Mouse (Mus musculus): ENCODE results near the gene Brca2. TPM values are rescaled to one million over a fixed set of nuclear protein-coding genes. Genes with fewer than 3 reads are reported as not detected.

Brca2 gene
- polyA plus RNA-seq, 1 experiment = 2.6 TPM

DNA sequence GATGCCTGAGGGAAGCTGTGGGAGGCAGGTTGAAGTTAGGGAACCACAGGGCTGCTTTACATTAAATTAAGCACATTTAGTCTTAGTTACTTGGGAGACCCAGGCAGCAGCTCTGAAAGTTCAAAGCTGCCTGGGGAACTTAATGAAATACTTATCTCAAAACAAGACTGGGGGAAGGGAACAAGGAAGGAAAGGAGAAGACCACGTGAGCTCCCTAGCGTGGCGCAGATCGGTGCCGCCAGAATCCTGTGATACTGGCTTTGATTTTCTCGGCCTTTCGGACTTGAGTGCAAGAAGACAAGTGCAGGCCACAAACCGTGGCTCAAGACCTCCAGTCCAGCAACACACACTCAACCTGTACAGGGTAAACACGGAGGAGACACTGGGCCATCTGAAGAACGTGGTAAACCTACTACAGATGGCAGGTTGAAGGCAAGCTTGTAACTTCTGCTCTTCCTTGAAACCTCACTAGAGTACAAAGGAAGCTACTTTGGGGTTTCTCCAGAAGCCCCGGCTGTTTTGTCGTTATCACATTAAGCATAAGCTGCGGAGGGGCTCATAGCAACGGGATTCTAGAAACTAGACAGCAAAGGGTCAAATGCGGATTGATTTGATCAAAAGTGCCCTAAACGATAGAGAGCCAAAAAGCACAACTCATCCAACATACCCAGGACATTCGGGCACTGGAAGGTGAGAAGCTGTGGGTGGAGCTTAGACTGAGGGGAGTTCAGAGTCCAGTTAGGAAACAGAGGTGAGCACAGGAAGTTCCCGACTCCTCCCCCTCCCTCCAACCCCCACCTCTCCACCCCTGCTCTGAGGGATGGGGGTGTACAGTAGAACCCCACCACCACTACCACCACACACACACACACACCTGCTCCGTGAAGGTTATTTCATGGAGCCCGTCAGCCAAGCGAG is 76.0 kb downstream of the Brca2 start:
- DNase-seq (ENCODE audit: low read depth) = no peak

DNA sequence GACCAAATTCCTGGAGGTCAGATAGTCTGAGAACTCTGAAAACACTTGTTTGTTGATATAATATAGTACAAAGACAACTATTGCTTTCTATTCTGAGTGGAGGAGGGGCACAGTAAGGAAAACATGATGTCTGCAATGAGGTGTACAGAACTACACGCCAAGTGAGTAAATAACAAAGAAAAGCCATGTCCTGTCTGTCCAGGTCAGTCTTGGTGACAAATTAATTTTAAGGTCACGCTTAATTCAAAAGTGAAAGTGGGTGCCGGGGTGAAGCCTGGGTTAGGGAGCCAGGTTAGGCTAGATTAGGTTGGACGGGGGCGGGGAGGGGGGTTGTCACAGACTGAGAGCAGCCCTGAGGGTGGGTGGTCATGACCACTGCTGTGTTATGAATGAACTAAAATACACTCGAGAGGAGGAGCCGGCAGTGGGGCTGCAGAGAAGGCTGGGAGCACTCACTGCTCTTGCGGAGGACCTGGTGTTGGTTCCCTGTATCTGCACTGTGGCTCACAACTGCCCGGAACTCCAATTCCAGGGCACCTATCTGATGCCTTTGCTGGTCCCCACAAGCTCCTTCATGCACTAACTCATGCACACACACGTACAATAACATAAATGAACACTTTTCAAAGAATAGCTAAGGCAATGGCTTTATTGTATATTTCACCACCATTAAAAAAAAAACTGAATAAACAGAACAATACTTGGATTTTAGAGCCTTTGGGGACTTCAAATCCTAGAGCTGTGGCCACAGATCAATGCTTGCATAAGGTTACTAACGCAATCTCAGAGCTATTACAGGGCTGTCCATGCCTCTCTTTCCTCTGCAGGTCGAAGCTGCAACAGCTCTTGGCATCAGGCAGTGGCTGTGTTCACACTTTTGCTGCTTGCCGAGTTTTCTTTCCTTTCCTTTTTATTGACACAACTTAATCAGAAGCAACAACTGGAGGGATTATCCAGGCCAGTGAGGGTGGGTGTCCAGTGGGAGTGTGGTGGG is 77.2 kb downstream of the Brca2 start:
- DNase-seq (ENCODE audit: low read depth) = peak; percentile 60

DNA sequence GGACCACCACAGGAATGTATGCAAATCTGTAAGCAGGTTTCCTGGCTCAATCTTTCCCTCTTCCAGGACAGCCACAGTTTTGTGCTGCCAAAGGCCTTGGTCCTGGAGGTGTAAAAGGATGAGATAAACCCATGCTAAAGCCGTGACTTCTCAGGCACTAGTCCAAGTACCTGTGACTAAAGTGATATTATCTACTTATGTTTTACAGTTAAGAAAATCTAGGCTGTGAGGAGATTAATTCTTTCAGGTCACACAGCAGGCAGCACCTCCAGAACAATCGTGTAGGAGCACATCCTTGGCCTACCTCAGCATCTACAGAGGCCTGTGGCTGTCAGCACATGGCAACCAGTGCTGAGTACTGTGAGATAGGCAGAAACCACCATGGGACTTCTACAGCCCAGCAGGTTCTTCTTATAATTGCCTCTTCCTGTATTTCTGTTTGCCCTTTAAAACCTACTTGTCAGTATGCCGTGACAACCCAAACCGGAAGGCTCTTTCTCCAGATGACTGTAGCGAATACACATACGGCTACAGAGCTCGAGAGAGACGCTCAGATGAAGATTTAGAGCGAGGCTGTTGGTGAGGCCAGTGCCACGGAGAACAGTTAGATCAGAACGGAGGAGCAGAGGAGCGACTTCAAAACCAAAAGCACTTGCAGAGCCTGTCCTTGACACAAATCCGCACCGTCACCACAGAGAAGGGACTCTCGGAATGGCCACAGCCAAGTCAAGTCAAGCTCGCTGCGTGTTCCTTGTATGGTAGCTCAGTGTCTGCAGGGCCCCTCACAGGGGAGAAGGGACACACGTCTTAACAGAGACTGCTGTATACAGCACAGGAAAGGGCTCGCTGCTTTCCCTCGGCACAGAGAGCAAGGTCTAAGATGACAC is 78.4 kb downstream of the Brca2 start:
- peak; percentile 56 for DNase-seq (ENCODE audit: low read depth)

DNA sequence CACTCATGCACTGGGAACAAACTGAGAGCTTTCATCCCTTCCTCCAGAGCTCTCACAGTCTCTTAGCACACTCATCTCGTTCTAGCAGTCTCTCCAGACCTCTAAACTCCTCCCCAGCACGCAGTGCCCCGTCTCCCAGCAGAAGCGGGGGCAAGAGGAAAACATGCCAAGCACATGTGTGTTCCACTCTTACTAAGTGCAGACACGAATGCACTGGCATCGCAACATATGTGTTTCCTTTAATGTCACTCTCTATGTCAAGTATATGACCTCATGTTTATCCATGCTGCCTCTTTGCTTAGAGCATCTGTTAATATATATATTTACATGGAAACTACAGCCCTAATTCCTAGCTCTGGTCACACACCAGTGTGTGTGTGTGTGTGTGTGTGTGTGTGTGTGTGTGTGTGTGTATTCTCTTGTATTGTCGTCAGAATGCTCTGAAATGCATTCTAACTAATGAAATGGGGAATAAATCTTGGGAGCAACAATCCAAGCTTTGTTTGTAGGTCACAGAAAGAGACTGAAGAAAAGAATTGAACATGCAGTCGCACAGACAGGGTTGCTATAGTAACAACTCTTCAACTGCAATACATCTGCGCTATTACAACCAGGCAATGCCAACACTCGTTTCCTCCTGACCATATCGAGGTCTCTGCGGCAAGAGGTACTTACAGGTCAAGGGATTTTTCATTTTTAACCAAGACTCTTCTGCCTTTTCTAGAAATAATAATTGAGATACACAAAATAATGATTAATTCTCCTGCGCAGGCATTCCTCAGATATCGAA is 79.2 kb downstream of the Brca2 start:
- DNase-seq (ENCODE audit: low read depth) = no peak

DNA sequence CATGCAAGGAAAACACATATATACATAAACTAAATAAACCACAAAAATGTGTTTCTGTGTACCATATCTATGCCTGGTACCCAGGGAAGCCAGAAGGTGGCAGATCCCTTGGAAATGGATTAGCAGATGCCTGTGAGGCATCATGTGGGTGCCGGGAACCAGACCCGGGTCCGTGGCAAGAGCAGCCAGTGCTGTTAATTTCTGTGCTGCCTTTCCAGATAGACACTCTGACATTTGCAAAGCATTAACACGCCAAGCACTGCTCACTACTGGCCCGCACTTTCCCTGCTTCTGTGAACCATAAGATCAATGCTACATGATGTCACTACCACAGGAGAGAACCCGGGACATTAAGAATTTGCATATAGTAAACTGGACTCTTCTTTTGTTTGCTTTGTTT is 83.7 kb downstream of the Brca2 start:
- DNase-seq (ENCODE audit: low read depth) = no peak

DNA sequence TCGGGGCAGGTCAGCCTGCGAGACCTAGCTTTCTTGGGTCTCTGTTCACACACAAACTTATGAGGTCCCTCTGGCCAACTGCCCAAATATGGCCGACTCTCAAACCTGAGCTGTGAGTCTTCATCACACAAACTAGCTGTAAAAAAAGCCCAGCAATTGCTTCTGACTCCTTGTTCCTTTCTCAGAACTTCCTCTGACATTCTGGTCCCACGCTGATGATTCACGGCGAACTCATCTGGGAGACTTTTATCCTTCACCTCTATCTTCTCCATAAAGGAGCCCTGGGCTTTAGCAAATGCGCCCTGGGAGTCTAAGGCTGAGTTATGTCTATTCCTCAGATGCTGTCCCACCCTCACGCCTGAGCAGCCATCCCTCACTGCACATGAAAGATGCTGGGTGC is 85.2 kb downstream of the Brca2 start:
- DNase-seq (ENCODE audit: low read depth) = no peak

DNA sequence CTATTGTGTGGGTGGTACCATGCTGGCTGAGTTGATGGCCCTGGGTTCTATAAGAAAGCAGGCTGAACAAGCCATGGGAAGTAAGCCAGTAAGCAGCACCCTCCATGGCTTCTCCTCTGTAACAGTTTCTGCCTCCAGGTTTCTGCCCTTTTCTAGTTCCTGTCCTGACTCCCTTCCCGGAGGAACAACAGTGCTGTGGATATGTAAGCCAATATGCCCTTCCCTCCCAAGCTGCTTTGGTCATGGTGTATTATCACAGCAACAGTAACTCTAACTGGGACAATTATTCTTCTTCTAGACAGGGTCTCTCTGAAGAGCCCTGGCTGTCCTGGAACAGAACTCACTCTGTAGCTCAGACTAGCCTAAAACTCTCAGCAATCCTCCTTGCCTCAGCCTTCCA is 88.7 kb downstream of the Brca2 start:
- DNase-seq (ENCODE audit: low read depth) = no peak

DNA sequence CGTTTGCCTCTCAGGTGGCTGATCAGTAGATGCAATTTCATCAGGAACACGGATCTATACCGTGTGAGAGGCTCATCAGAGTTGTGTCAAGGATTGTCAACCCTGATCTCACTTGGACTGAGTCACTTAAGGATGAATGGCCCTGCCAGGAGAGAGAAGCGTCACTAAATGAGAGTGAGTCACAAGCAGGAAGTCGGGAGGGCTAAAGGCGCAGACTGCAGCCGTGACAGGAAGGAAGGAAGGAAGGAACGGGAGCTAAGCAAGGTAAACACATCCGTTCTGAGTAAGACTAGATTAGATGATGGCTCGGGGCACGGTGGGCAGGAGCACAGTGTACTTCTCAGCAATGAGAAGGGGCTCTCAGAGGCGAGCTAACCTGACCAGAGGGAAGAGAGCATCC is 89.3 kb downstream of the Brca2 start:
- no peak for DNase-seq (ENCODE audit: low read depth)

DNA sequence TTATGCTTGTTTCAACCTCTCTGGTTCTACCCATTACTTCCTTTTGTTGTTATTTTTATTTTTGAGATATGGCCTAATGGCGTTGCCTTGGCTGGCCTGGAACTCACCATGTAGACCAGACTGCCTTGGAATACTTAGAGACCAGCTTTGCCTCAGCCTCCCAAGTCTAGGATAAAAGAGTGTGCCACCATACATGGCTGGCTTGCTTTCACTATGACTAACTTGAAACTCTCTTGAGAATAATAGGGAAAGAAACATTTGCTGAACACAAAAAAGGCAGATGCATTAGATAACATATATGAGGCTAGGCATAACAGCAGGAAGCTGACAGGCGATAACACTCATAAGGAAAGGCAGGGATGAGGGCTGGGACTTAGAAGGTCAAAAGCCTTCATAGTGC is 91.6 kb downstream of the Brca2 start:
- no peak for DNase-seq (ENCODE audit: low read depth)

DNA sequence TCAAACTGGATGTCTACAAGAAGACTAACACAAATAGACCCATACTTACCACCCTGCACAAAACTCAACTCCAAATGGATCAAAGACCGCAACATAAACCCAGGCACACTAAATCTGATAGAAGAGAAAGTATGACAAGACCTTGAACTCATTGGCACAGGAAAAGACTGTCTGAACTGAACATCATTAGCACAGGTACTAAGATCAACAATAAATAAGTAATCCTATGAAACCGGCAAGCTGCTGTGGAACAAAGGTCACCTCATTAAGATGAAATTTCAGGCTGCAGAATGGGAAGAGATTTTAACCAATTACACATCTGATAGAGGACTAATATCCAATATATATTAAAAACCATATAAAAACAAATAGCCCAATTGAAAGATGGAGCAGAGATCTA is 93.8 kb downstream of the Brca2 start:
- DNase-seq (ENCODE audit: low read depth) = no peak

DNA sequence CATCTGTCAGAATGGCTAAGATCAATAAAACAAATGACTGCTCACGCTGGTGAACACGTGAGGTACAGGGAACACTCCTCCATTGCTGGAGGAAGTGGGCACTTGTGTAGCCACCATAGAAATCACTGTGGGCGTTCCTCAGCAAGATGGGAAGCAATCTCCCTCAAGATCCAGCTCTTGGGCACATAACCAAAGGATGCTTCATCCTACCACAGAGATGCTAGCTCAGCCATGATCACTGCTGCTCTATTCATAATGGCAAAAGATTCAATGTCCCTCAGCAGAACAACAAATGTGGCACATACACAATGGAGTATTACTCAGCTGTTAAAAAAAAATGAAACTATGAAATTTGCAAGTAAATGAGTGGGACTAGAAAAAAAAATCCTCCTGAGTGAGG is 94.3 kb downstream of the Brca2 start:
- DNase-seq (ENCODE audit: low read depth) = no peak

DNA sequence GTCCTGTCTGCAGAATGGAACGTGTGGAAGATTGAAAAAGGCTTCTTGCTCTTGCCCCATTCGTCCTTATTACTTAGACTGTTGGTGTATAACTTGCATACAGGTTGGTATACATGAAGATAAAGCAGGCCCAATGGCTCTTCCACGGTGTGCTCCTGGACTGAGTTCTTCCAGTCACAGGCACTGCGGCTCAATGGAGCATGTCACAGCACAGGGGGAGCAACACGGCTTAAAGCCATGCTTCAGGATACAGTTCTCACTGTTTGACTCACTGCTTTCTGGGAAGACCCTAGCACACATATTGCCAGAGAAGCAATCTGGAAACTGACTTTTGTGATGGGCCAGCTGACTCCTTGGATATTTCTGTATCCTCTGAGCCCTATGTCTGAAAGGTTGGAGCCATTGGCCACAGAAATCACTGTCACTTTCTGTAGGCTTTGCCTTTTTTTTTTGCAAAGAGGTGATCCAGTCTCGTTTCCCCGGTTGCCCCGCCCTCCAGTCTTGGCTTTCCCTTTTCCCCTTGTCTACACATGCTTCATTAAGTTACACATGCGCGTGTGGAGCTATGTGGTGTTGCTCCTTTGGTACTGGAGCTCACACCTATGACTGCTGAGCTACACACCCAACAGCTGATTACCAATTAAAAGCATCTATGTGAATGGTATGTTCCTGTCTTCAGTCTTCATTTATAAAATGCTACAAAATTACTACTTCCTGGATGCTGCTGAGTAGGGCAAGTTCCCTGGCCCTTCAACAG is 96.3 kb downstream of the Brca2 start:
- DNase-seq (ENCODE audit: low read depth) = no peak

Other genes starting within 250 kb of the Brca2 start
- gene Zar1l, start 4.5 kb upstream of the Brca2 start, polyA plus RNA-seq (2012; rRNA removed) = not detected in 2 replicates
- gene N4bp2l1, start 74.6 kb downstream of the Brca2 start, polyA plus RNA-seq (2012; rRNA removed) = 17.6 and 19.9 TPM in 2 replicates
- gene N4bp2l2, start 143.6 kb downstream of the Brca2 start, polyA plus RNA-seq (2012; rRNA removed) = 9.4 and 11.1 TPM in 2 replicates
- 4.3 and 5.9 TPM in 2 replicates for gene Pds5b, start 151.1 kb downstream of the Brca2 start, polyA plus RNA-seq (2012; rRNA removed)

All from gonadal fat pad, adult 2 months (tissue).